Mouse (Mus musculus) heart, adult 2 months (tissue): ENCODE data around the gene Mybphl.

ENCODE experiments used
- CTCF ChIP-seq: fragments of 200-600 bp; IDR thresholded peaks from 2 replicates; pipeline ENCODE4 v1.8.1; 2022; ENCODE audit warnings: antibody characterized with exemption, mild to moderate bottlenecking, moderate library complexity
- EP300 ChIP-seq: fragments of 200-500 bp; IDR thresholded peaks from 2 replicates; pipeline ENCODE4 v1.6.1; 2011; ENCODE audit warnings: low read depth, low read length, control low read depth; ENCODE audit not compliant: insufficient read depth
- POLR2A ChIP-seq: fragments of 200-500 bp; IDR thresholded peaks from 2 replicates; pipeline ENCODE4 v1.6.1; 2011; ENCODE audit warnings: mild to moderate bottlenecking, low read depth, low read length, control low read depth; ENCODE audit not compliant: insufficient read depth

DNA sequence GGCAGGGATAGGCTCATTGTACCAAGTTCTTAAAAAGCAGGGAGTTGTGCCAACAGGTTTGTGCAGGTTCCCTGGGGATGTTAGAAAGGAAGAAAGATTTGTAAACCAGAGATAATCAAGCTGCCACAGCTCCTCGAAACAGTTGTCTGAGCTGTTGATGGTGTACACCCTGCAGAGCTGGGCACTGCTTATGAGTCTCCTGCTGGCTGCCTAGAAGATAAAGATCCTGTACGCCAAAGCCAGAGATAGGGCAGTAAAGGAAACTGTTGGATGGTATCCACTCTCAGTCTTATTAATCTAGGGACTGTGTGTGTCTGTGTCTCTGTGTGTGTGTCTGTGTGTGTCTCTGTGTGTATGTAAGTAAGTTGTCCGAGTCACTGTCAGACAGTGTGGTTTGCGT is 43.0 kb upstream of the Mybphl start:
- TF ChIP-seq CTCF = no peak
- no peak for TF ChIP-seq EP300
- TF ChIP-seq POLR2A = no peak
